Mouse (Mus musculus) C2C12 (cell line): Measurements from ENCODE around the gene Shank1.

Experiments used
- CEBPB ChIP-seq: IDR thresholded peaks from one replicate; pipeline ENCODE4 v1.6.1; 2011; ENCODE audit warnings: low read depth, mild to moderate bottlenecking, control low read depth, moderate library complexity
- CTCF ChIP-seq: IDR thresholded peaks from one replicate; pipeline ENCODE4 v1.5.1; 2011; ENCODE audit not compliant: control insufficient read depth, insufficient read depth, insufficient read length

DNA sequence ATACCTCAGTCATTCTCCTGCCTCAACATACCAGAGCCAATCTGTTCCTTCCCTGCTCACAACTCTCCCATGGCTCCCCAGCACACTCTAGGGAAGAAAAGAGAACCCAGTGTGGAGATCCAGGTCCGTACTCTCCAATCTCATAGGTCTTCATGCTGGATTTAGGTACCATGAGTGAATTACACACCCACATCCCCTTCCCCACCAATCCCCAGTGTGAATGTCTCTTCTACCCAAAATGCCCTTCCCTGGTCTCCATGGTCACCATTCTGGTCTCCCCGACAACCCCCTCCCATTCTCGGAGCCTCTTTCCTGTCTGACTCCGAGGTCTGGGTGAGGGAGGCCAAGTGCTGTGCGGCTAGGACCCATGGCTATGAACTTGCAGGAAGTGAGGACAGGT, 48.9 kb upstream of the Shank1 start, which contains the start of gene Gm15517:
- no peak for TF ChIP-seq CTCF
- TF ChIP-seq CEBPB = no peak
